Mouse (Mus musculus): ENCODE results near the gene Zranb1. TPM values are rescaled to one million over a fixed set of nuclear protein-coding genes. Genes with fewer than 3 reads are reported as not detected.

The Zranb1 gene
- polyA plus RNA-seq (2015; fragmentation: Nextera tagmentation; extraction: Ambion mirVana) = 12.7 and 13.1 TPM in 2 replicates

- ATAC-seq (ENCODE audit: insufficient read depth, low FRiP score, low read depth) = peak; percentile 99
- under 1% methylated on average over 82 of the region's 93 CpGs for WGBS
- peak within 1 kb of the TSS; percentile 72 for H3K9ac ChIP-seq
- H3K36me3 ChIP-seq = no peaks in the 10 kb centered on the region
- H3K27me3 ChIP-seq (replicated peaks) = no peaks in the 10 kb centered on the region
- H3K27ac ChIP-seq = peak within 1 kb of the TSS; percentile 98
- peak within 1 kb of the TSS; percentile 87 for H3K4me3 ChIP-seq (replicated peaks)
- no peaks in the 10 kb centered on the region for H3K9me3 ChIP-seq
- peaks cover 4% of the 10 kb centered on the region; the same call in 1 of the 2 replicates for H3K4me1 ChIP-seq
- H3K4me2 ChIP-seq = peak within 1 kb of the TSS; percentile 61
Measured at GRCm38 (mm10) chr7:132930850-132931559, at the start of gene Zranb1. TSS of gene Zranb1 (plus strand) at chr7:132931142.

- H3K27ac ChIP-seq = no peak overlapping the region
- H3K9me3 ChIP-seq = no peaks in the 10 kb centered on the region
- peaks cover 53% of the 10 kb centered on the region for H3K36me3 ChIP-seq
- ATAC-seq (ENCODE audit: insufficient read depth, low FRiP score, low read depth) = no peak
- no peak overlapping the region for H3K4me2 ChIP-seq
- WGBS = 75% methylated on average over 2 of the region's 2 CpGs
- H3K4me1 ChIP-seq = no peaks in the 10 kb centered on the region
- H3K27me3 ChIP-seq (replicated peaks) = no peaks in the 10 kb centered on the region
- no peak overlapping the region for H3K9ac ChIP-seq
- H3K4me3 ChIP-seq (replicated peaks) = no peak overlapping the region
Measured at GRCm38 (mm10) chr7:132882343-132882742, 48.6 kb upstream of the Zranb1 start.

- H3K27me3 ChIP-seq (replicated peaks) = no peaks in the 10 kb centered on the region
Measured at GRCm38 (mm10) chr7:132884031-132884430, 46.9 kb upstream of the Zranb1 start.

GRCm38 (mm10) chr7:132887019-132887804 is 43.7 kb upstream of the Zranb1 start:
- peak overlapping the region; percentile 5; the same call in 1 of the 2 replicates for H3K27ac ChIP-seq
- ATAC-seq (ENCODE audit: insufficient read depth, low FRiP score, low read depth) = no peak

More at GRCm38 (mm10) chr7:132884031-132884430, 46.9 kb upstream of the Zranb1 start:
- Histone ChIP-seq H3K4me2 (no peak overlapping the region), H3K36me3 (peaks cover 40% of the 10 kb centered on the region), H3K27ac (no peak overlapping the region), H3K4me3 (replicated peaks) (no peak overlapping the region), H3K9ac (no peak overlapping the region), H3K4me1 (no peaks in the 10 kb centered on the region), H3K9me3 (no peaks in the 10 kb centered on the region)
- ATAC-seq (ENCODE audit: insufficient read depth, low FRiP score, low read depth) = no peak
- WGBS = 92% methylated on average over 7 of the region's 7 CpGs

GRCm38 (mm10) chr7:132888052-132888451 is 42.9 kb upstream of the Zranb1 start:
- Histone ChIP-seq H3K36me3 (peaks cover 12% of the 10 kb centered on the region; the same call in 1 of the 2 replicates), H3K9me3 (no peaks in the 10 kb centered on the region), H3K27ac (no peak overlapping the region), H3K27me3 (replicated peaks) (no peaks in the 10 kb centered on the region), H3K4me2 (no peak overlapping the region), H3K4me1 (no peaks in the 10 kb centered on the region), H3K9ac (no peak overlapping the region), H3K4me3 (replicated peaks) (no peak overlapping the region)
- ATAC-seq (ENCODE audit: insufficient read depth, low FRiP score, low read depth) = no peak
- 44% methylated on average over 3 of the region's 3 CpGs for WGBS

More at GRCm38 (mm10) chr7:132887019-132887804, 43.7 kb upstream of the Zranb1 start:
- Histone ChIP-seq H3K4me2 (no peak overlapping the region), H3K9me3 (no peaks in the 10 kb centered on the region), H3K4me3 (replicated peaks) (no peak overlapping the region), H3K4me1 (no peaks in the 10 kb centered on the region), H3K36me3 (peaks cover 17% of the 10 kb centered on the region; the same call in 1 of the 2 replicates), H3K27me3 (replicated peaks) (no peaks in the 10 kb centered on the region), H3K9ac (no peak overlapping the region)
- 45% methylated on average over 7 of the region's 7 CpGs for WGBS

- Histone ChIP-seq H3K4me3 (replicated peaks) (no peak overlapping the region), H3K4me1 (no peaks in the 10 kb centered on the region), H3K27me3 (replicated peaks) (no peaks in the 10 kb centered on the region), H3K27ac (no peak overlapping the region), H3K9ac (no peak overlapping the region), H3K36me3 (peaks cover 6% of the 10 kb centered on the region; the same call in 1 of the 2 replicates), H3K4me2 (no peak overlapping the region), H3K9me3 (no peaks in the 10 kb centered on the region)
- no peak for ATAC-seq (ENCODE audit: insufficient read depth, low FRiP score, low read depth)
- 61% methylated on average over 4 of the region's 4 CpGs for WGBS
Measured at GRCm38 (mm10) chr7:132888518-132889249, 42.3 kb upstream of the Zranb1 start.

- H3K4me1 ChIP-seq = no peaks in the 10 kb centered on the region
- H3K4me3 ChIP-seq (replicated peaks) = no peak overlapping the region
- ATAC-seq (ENCODE audit: insufficient read depth, low FRiP score, low read depth) = no peak
- H3K27ac ChIP-seq = no peak overlapping the region
- 92% methylated on average over 8 of the region's 8 CpGs for WGBS
- H3K9me3 ChIP-seq = no peaks in the 10 kb centered on the region
- H3K9ac ChIP-seq = no peak overlapping the region
- H3K27me3 ChIP-seq (replicated peaks) = no peaks in the 10 kb centered on the region
- peaks cover 1% of the 10 kb centered on the region; the same call in 1 of the 2 replicates for H3K36me3 ChIP-seq
- H3K4me2 ChIP-seq = no peak overlapping the region
Measured at GRCm38 (mm10) chr7:132889691-132890090, 41.3 kb upstream of the Zranb1 start.

- Histone ChIP-seq H3K4me3 (replicated peaks) (no peak overlapping the region), H3K36me3 (no peaks in the 10 kb centered on the region), H3K4me1 (no peaks in the 10 kb centered on the region), H3K9ac (no peak overlapping the region), H3K27ac (no peak overlapping the region), H3K9me3 (no peaks in the 10 kb centered on the region), H3K27me3 (replicated peaks) (no peaks in the 10 kb centered on the region), H3K4me2 (no peak overlapping the region)
- 86% methylated on average over 5 of the region's 5 CpGs for WGBS
- no peak for ATAC-seq (ENCODE audit: insufficient read depth, low FRiP score, low read depth)
Measured at GRCm38 (mm10) chr7:132890201-132890600, 40.7 kb upstream of the Zranb1 start.

GRCm38 (mm10) chr7:132891561-132892310 is 39.2 kb upstream of the Zranb1 start:
- Histone ChIP-seq H3K4me1 (no peaks in the 10 kb centered on the region), H3K27ac (no peak overlapping the region), H3K4me3 (replicated peaks) (no peak overlapping the region), H3K4me2 (no peak overlapping the region), H3K9ac (no peak overlapping the region), H3K27me3 (replicated peaks) (no peaks in the 10 kb centered on the region), H3K36me3 (no peaks in the 10 kb centered on the region), H3K9me3 (no peaks in the 10 kb centered on the region)
- 81% methylated on average over 5 of the region's 5 CpGs for WGBS
- no peak for ATAC-seq (ENCODE audit: insufficient read depth, low FRiP score, low read depth)

- WGBS = 58% methylated on average over 4 of the region's 4 CpGs
- Histone ChIP-seq H3K36me3 (no peaks in the 10 kb centered on the region), H3K9ac (no peak overlapping the region), H3K4me1 (no peaks in the 10 kb centered on the region), H3K9me3 (no peaks in the 10 kb centered on the region), H3K4me3 (replicated peaks) (no peak overlapping the region), H3K4me2 (no peak overlapping the region), H3K27ac (no peak overlapping the region), H3K27me3 (replicated peaks) (no peaks in the 10 kb centered on the region)
- no peak for ATAC-seq (ENCODE audit: insufficient read depth, low FRiP score, low read depth)
Measured at GRCm38 (mm10) chr7:132892311-132892661, 38.7 kb upstream of the Zranb1 start.

GRCm38 (mm10) chr7:132892806-132893205 is 38.1 kb upstream of the Zranb1 start:
- Histone ChIP-seq H3K9ac (no peak overlapping the region), H3K4me1 (no peaks in the 10 kb centered on the region), H3K4me3 (replicated peaks) (no peak overlapping the region), H3K27ac (no peak overlapping the region), H3K9me3 (no peaks in the 10 kb centered on the region), H3K4me2 (no peak overlapping the region), H3K27me3 (replicated peaks) (no peaks in the 10 kb centered on the region), H3K36me3 (no peaks in the 10 kb centered on the region)
- no peak for ATAC-seq (ENCODE audit: insufficient read depth, low FRiP score, low read depth)
- 56% methylated on average over 7 of the region's 7 CpGs for WGBS

Data from stomach, embryonic 15.5 days (tissue).